Mouse (Mus musculus): ENCODE measurements around the gene Nfia. TPM values are rescaled to one million over a fixed set of nuclear protein-coding genes. Genes with fewer than 3 reads are reported as not detected.

Gene Nfia
- polyA plus RNA-seq, 1 experiment from 2014 or later = 9.9 TPM

GRCm38 (mm10) chr4:97864276-97864675 is 91.7 kb downstream of the Nfia start:
- DNase-seq (no peak), ATAC-seq (no peak)
- Histone ChIP-seq H3K9ac (replicated peaks) (no peak overlapping the region), H3K36me3 (replicated peaks; ENCODE audit: insufficient read depth, low read length) (no peaks in the 10 kb centered on the region), H3K4me1 (ENCODE audit: insufficient read depth) (peaks cover 3% of the 10 kb centered on the region; the same call in 1 of the 2 replicates), H3K4me3 (ENCODE audit: low read depth, low read length) (no peak overlapping the region), H3K27ac (ENCODE audit: low read depth) (no peak overlapping the region), H3K27me3 (ENCODE audit: insufficient read depth, low read length) (no peaks in the 10 kb centered on the region), H3K4me2 (ENCODE audit: low read depth, low read length) (no peak overlapping the region), H3K9me3 (ENCODE audit: low read length) (no peaks in the 10 kb centered on the region)
- WGBS (ENCODE audit: insufficient replicate concordance) = 93% methylated on average over 2 of the region's 2 CpGs
- TF ChIP-seq EP300 (IDR thresholded peaks at IDR 0.05; ENCODE audit: low read depth) = no peak
- no peak for TF ChIP-seq CTCF (IDR thresholded peaks at IDR 0.05; ENCODE audit: low read depth)

GRCm38 (mm10) chr4:97865410-97865953 is 92.9 kb downstream of the Nfia start:
- Histone ChIP-seq H3K9me3 (ENCODE audit: low read length) (no peaks in the 10 kb centered on the region), H3K36me3 (replicated peaks; ENCODE audit: insufficient read depth, low read length) (no peaks in the 10 kb centered on the region), H3K4me2 (ENCODE audit: low read depth, low read length) (no peak overlapping the region), H3K4me3 (ENCODE audit: low read depth, low read length) (no peak overlapping the region), H3K9ac (replicated peaks) (no peak overlapping the region), H3K27ac (ENCODE audit: low read depth) (no peak overlapping the region), H3K4me1 (ENCODE audit: insufficient read depth) (peaks cover 8% of the 10 kb centered on the region; the same call in 1 of the 2 replicates), H3K27me3 (ENCODE audit: insufficient read depth, low read length) (no peaks in the 10 kb centered on the region)
- DNase-seq (no peak), ATAC-seq (no peak)
- 82% methylated on average over 3 of the region's 3 CpGs for WGBS (ENCODE audit: insufficient replicate concordance)
- no peak for TF ChIP-seq CTCF (IDR thresholded peaks at IDR 0.05; ENCODE audit: low read depth)
- TF ChIP-seq EP300 (IDR thresholded peaks at IDR 0.05; ENCODE audit: low read depth) = no peak

GRCm38 (mm10) chr4:97866463-97866862 is 93.9 kb downstream of the Nfia start:
- no peak overlapping the region for H3K9ac ChIP-seq (replicated peaks)
- 67% methylated on average over 5 of the region's 5 CpGs for WGBS (ENCODE audit: insufficient replicate concordance)
- H3K27me3 ChIP-seq (ENCODE audit: insufficient read depth, low read length) = no peaks in the 10 kb centered on the region
- no peak overlapping the region for H3K4me3 ChIP-seq (ENCODE audit: low read depth, low read length)
- H3K4me1 ChIP-seq (ENCODE audit: insufficient read depth) = peaks cover 8% of the 10 kb centered on the region; the same call in 1 of the 2 replicates
- ATAC-seq = no peak
- no peak overlapping the region for H3K4me2 ChIP-seq (ENCODE audit: low read depth, low read length)
- DNase-seq = no peak
- H3K36me3 ChIP-seq (replicated peaks; ENCODE audit: insufficient read depth, low read length) = no peaks in the 10 kb centered on the region
- no peaks in the 10 kb centered on the region for H3K9me3 ChIP-seq (ENCODE audit: low read length)
- 0 out of 2 replicates have a peak overlapping the region, but pooled peaks have one; percentile 26 for H3K27ac ChIP-seq (ENCODE audit: low read depth)
- TF ChIP-seq EP300 (IDR thresholded peaks at IDR 0.05; ENCODE audit: low read depth) = no peak
- no peak for TF ChIP-seq CTCF (IDR thresholded peaks at IDR 0.05; ENCODE audit: low read depth)

- no peak for TF ChIP-seq CTCF (IDR thresholded peaks at IDR 0.05; ENCODE audit: low read depth)
- TF ChIP-seq EP300 (IDR thresholded peaks at IDR 0.05; ENCODE audit: low read depth) = no peak
- Histone ChIP-seq H3K4me1 (ENCODE audit: insufficient read depth) (peaks cover 17% of the 10 kb centered on the region), H3K9ac (replicated peaks) (0 out of 2 replicates have a peak overlapping the region, but pooled peaks have one; percentile 6), H3K4me3 (ENCODE audit: low read depth, low read length) (no peak overlapping the region), H3K9me3 (ENCODE audit: low read length) (no peaks in the 10 kb centered on the region), H3K27ac (ENCODE audit: low read depth) (peak overlapping the region; percentile 90), H3K27me3 (ENCODE audit: insufficient read depth, low read length) (no peaks in the 10 kb centered on the region), H3K36me3 (replicated peaks; ENCODE audit: insufficient read depth, low read length) (no peaks in the 10 kb centered on the region), H3K4me2 (ENCODE audit: low read depth, low read length) (peak overlapping the region; percentile 11)
- DNase-seq (peak; percentile 50), ATAC-seq (peak; percentile 91)
- WGBS (ENCODE audit: insufficient replicate concordance) = 61% methylated on average over 10 of the region's 10 CpGs
These were observed 95.9 kb downstream of the Nfia start for GRCm38 (mm10) chr4:97868307-97868937.

- peak overlapping the region; percentile 90 for H3K27ac ChIP-seq (ENCODE audit: low read depth)
- no peak for TF ChIP-seq EP300 (IDR thresholded peaks at IDR 0.05; ENCODE audit: low read depth)
- no peak for TF ChIP-seq CTCF (IDR thresholded peaks at IDR 0.05; ENCODE audit: low read depth)
- no peaks in the 10 kb centered on the region for H3K36me3 ChIP-seq (replicated peaks; ENCODE audit: insufficient read depth, low read length)
- peak; percentile 28; the same call in 1 of the 2 replicates for ATAC-seq
- no peaks in the 10 kb centered on the region for H3K27me3 ChIP-seq (ENCODE audit: insufficient read depth, low read length)
- H3K4me1 ChIP-seq (ENCODE audit: insufficient read depth) = peaks cover 17% of the 10 kb centered on the region
- 76% methylated on average over 27 of the region's 27 CpGs for WGBS (ENCODE audit: insufficient replicate concordance)
- H3K4me2 ChIP-seq (ENCODE audit: low read depth, low read length) = peak overlapping the region; percentile 11
- H3K9ac ChIP-seq (replicated peaks) = 0 out of 2 replicates have a peak overlapping the region, but pooled peaks have one; percentile 6
- H3K9me3 ChIP-seq (ENCODE audit: low read length) = no peaks in the 10 kb centered on the region
- DNase-seq = peak; percentile 58
- no peak overlapping the region for H3K4me3 ChIP-seq (ENCODE audit: low read depth, low read length)
These were observed 96.5 kb downstream of the Nfia start for GRCm38 (mm10) chr4:97868938-97869440.

GRCm38 (mm10) chr4:97869451-97869850 is 96.9 kb downstream of the Nfia start:
- no peaks in the 10 kb centered on the region for H3K9me3 ChIP-seq (ENCODE audit: low read length)
- peak overlapping the region; percentile 90 for H3K27ac ChIP-seq (ENCODE audit: low read depth)
- H3K4me2 ChIP-seq (ENCODE audit: low read depth, low read length) = peak overlapping the region; percentile 11
- peaks cover 17% of the 10 kb centered on the region for H3K4me1 ChIP-seq (ENCODE audit: insufficient read depth)
- TF ChIP-seq EP300 (IDR thresholded peaks at IDR 0.05; ENCODE audit: low read depth) (no peak), CTCF (IDR thresholded peaks at IDR 0.05; ENCODE audit: low read depth) (no peak)
- no peak overlapping the region for H3K4me3 ChIP-seq (ENCODE audit: low read depth, low read length)
- DNase-seq = no peak
- no peaks in the 10 kb centered on the region for H3K36me3 ChIP-seq (replicated peaks; ENCODE audit: insufficient read depth, low read length)
- WGBS (ENCODE audit: insufficient replicate concordance) = 56% methylated on average over 7 of the region's 7 CpGs
- 0 out of 2 replicates have a peak overlapping the region, but pooled peaks have one; percentile 3 for H3K9ac ChIP-seq (replicated peaks)
- H3K27me3 ChIP-seq (ENCODE audit: insufficient read depth, low read length) = no peaks in the 10 kb centered on the region
- no peak for ATAC-seq
